Mouse (Mus musculus): ENCODE results near the gene Cela1.

GRCm38 (mm10) chr15:100650111-100650510, 37.6 kb downstream of the Cela1 start:
- no peak for TF ChIP-seq CTCF (IDR thresholded peaks at IDR 0.05; ENCODE audit: borderline replicate concordance, insufficient read depth, low read depth, low read length)
- no peak for TF ChIP-seq POLR2A (IDR thresholded peaks at IDR 0.05; ENCODE audit: borderline replicate concordance, insufficient read depth, low read length)

Data from cerebellum, adult 2 months (tissue).